Mouse (Mus musculus) E14TG2a.4 (cell line): ENCODE data around the gene Hoxa5.

Experiments used
- H3K27me3 ChIP-seq: 2 replicates; pipeline ENCODE4 v1.6.1; 2014; ENCODE audit warnings: low read length, control low read depth; ENCODE audit not compliant: insufficient read depth
- H3K36me3 ChIP-seq: 2 replicates; pipeline ENCODE4 v1.6.1; 2014; ENCODE audit warnings: low read length, control low read depth; ENCODE audit not compliant: insufficient read depth
- H3K4me1 ChIP-seq: replicated peaks from 2 replicates; pipeline ENCODE4 v1.6.1; 2014; ENCODE audit warnings: low read depth, low read length, control low read depth
- H3K4me3 ChIP-seq: replicated peaks from 2 replicates; pipeline ENCODE4 v1.5.1; 2014; ENCODE audit warnings: mild to moderate bottlenecking, low read length
- H3K9me3 ChIP-seq: 2 replicates; pipeline ENCODE4 v1.6.1; 2014; ENCODE audit warnings: low read length, control low read depth
- CTCF ChIP-seq: conservative IDR thresholded peaks from 2 replicates; pipeline ENCODE4 v1.5.1; 2014; ENCODE audit warnings: low read length
- NANOG ChIP-seq: IDR thresholded peaks from 2 replicates; pipeline ENCODE4 v1.6.1; 2014; ENCODE audit warnings: borderline replicate concordance, low read length, mixed read lengths
- POU5F1 ChIP-seq: IDR thresholded peaks from 2 replicates; pipeline ENCODE4 v1.6.1; 2014; ENCODE audit warnings: low read length, borderline replicate concordance

Gene Hoxa5

GRCm38 (mm10) chr6:52231885-52232567 is 27.6 kb upstream of the Hoxa5 start:
- no peak overlapping the region for H3K4me3 ChIP-seq
- H3K9me3 ChIP-seq = no peaks in the 10 kb centered on the region; the same call in 1 of the 2 replicates
- H3K27me3 ChIP-seq = peaks cover 96% of the 10 kb centered on the region
- TF ChIP-seq CTCF (no peak), POU5F1 (no peak), NANOG (no peak)
- no peaks in the 10 kb centered on the region for H3K36me3 ChIP-seq
- H3K4me1 ChIP-seq = peaks cover 48% of the 10 kb centered on the region

GRCm38 (mm10) chr6:52230516-52231165 is 26.3 kb upstream of the Hoxa5 start, which contains the start of gene Hoxa9:
Gene Hoxa9, minus strand, starts transcription at chr6:52231089.
- peaks cover 96% of the 10 kb centered on the region for H3K27me3 ChIP-seq
- H3K36me3 ChIP-seq = no peaks in the 10 kb centered on the region
- peak within 1 kb of the TSS; percentile 39 for H3K4me3 ChIP-seq
- TF ChIP-seq POU5F1 (no peak), CTCF (no peak), NANOG (no peak)
- peaks cover 59% of the 10 kb centered on the region for H3K4me1 ChIP-seq
- H3K9me3 ChIP-seq = no peaks in the 10 kb centered on the region

GRCm38 (mm10) chr6:52229558-52230416 is 25.4 kb upstream of the Hoxa5 start:
- H3K36me3 ChIP-seq = no peaks in the 10 kb centered on the region
- no peak for TF ChIP-seq CTCF
- TF ChIP-seq NANOG = no peak
- TF ChIP-seq POU5F1 = peak; percentile 10; the same call in 1 of the 2 replicates

DNA sequence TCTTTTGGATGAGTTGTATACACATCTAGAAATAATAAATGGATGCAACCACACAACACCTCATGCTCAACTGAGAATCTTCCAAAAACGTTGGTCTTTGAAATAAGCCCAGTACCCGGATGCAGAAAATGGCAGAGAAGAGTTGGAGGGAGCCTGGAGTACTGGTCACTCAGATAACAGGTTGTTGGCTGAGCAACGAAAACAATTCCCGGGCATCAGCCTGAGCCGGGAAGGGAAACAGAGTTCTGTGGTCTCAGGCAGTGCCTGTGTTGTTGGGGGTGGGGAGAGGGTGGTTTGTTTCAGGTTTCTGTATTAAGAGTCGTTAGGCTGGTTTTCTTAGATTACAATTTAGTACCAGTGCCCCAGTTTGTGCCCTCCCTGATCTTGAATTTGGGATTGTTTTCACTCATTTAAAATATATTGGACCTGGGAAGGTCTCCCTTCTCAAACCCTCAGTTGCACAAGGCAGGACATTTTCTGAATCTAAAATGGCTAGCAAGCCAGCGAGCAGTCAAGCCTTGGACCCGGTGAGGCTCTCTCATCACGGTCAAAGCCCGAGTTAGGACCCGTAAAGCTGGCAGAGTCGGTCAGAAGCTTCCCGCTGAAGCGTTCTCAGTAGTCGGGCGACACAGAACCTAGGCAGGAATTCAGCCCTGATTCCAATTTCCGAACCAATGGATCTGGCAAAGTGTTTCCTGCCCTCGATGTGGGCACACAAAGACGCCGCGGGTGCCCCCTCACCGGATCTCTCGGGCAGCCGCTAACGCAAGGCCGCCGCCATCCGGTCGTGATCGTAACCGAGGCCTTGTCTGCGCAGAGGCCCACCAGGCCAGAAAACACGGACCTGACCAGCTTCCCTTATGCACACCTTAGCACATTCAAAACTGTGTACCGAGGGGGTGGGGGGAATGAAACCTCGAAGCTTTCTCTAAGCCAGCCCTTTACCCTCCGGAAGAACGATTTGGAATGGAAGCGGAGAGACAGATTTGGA is 24.4 kb upstream of the Hoxa5 start:
- TF ChIP-seq CTCF (no peak), POU5F1 (no peak), NANOG (no peak)

More at GRCm38 (mm10) chr6:52229558-52230416, 25.4 kb upstream of the Hoxa5 start:
- Histone ChIP-seq H3K4me1 (peaks cover 63% of the 10 kb centered on the region), H3K9me3 (no peaks in the 10 kb centered on the region), H3K27me3 (peaks cover 96% of the 10 kb centered on the region), H3K4me3 (peak overlapping the region; percentile 39)

DNA sequence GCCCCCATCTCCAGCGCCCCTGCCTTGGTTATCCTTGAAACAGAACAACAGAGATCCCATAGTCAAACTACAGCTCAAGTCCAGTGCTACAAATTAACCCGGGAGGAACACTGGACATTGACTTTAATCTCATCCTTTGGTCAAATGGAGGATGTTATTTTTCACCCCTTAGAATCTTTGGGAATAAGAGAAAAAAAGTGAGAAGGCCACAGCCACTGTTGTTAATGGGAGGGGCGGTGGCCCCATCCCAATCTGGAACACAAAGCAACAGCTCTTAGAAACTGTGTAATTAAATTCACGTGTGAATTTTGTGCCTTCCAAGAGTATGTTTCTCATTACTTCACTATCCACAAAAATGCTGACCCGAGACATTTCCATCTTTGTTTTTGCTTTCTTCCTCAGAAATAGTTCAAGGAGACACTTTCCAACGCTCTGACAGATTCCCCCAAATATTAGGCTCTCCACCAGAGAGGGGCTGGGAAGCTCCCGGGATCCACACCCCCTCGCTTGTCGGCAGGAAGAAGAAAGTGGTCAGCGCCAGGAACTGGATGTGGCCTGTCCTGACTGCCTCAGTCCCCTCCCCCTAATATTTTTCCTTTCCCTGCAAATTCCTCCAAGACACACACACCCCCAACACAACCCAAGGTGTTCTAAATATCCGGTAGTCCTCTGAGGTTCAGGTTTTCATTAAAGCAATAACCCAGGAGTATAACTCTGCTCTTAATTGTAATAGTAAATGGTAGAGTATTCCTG is 23.3 kb upstream of the Hoxa5 start:
- Histone ChIP-seq H3K27me3 (peaks cover 96% of the 10 kb centered on the region), H3K4me1 (peaks cover 56% of the 10 kb centered on the region), H3K4me3 (no peak overlapping the region), H3K9me3 (no peaks in the 10 kb centered on the region), H3K36me3 (no peaks in the 10 kb centered on the region)
- TF ChIP-seq POU5F1 = no peak
- TF ChIP-seq NANOG = no peak
- no peak for TF ChIP-seq CTCF

More for the DNA sequence above, 24.4 kb upstream of the Hoxa5 start:
- Histone ChIP-seq H3K4me1 (peaks cover 68% of the 10 kb centered on the region), H3K27me3 (peaks cover 96% of the 10 kb centered on the region), H3K9me3 (no peaks in the 10 kb centered on the region), H3K4me3 (peak overlapping the region; percentile 30; the same call in 1 of the 2 replicates), H3K36me3 (no peaks in the 10 kb centered on the region)

- TF ChIP-seq NANOG (no peak), POU5F1 (no peak), CTCF (no peak)
- peaks cover 96% of the 10 kb centered on the region for H3K27me3 ChIP-seq
- H3K36me3 ChIP-seq = no peaks in the 10 kb centered on the region
- H3K4me3 ChIP-seq = no peak overlapping the region
- H3K4me1 ChIP-seq = peaks cover 55% of the 10 kb centered on the region
- H3K9me3 ChIP-seq = no peaks in the 10 kb centered on the region
Measured at GRCm38 (mm10) chr6:52226569-52227257, 22.3 kb upstream of the Hoxa5 start.
